Mouse (Mus musculus) brain, embryonic 14.5 days (tissue): Measurements from ENCODE around the gene Cfap45. TPM values are rescaled to one million over a fixed set of nuclear protein-coding genes. Genes with fewer than 3 reads are reported as not detected.

Experiments
- DNase-seq: peaks from one replicate; pipeline ENCODE4 v3.0.0-alpha.2; 2011; ENCODE audit warnings: low read depth
- CTCF ChIP-seq: fragments of 200-500 bp; IDR thresholded peaks from 2 replicates; pipeline ENCODE4 v1.5.1; 2012; ENCODE audit warnings: inconsistent platforms, mild to moderate bottlenecking, moderate library complexity, borderline replicate concordance; ENCODE audit not compliant: insufficient read depth, insufficient read length; ENCODE audit errors: extremely low read depth
- POLR2A ChIP-seq: fragments of 200-500 bp; IDR thresholded peaks from 2 replicates; pipeline ENCODE4 v1.6.1; 2012; ENCODE audit warnings: mild to moderate bottlenecking, inconsistent platforms, borderline replicate concordance; ENCODE audit not compliant: poor library complexity, insufficient read depth, insufficient read length, severe bottlenecking; ENCODE audit errors: extremely low read depth
- polyA plus RNA-seq: library from polyadenylated mRNA; depleted of rRNA; stranded (reverse); fragments of >200 nt; gene quantifications from 2 replicates; pipeline ENCODE4 v1.2.3, GENCODE M21; 2012

Cfap45 gene
- polyA plus RNA-seq, 1 experiment, result 2.8 TPM

- TF ChIP-seq POLR2A (no peak), CTCF (no peak)
- DNase-seq, result peak; percentile 92
Observed at GRCm38 (mm10) chr1:172485821-172486220, 34.8 kb upstream of the Cfap45 start.

- peak; percentile 71 for DNase-seq
- no peak for TF ChIP-seq CTCF
Observed at GRCm38 (mm10) chr1:172486236-172486635, 34.4 kb upstream of the Cfap45 start.

- TF ChIP-seq CTCF, result no peak
- no peak for TF ChIP-seq POLR2A
- no peak for DNase-seq
Observed at GRCm38 (mm10) chr1:172486651-172487050, 34.0 kb upstream of the Cfap45 start.

GRCm38 (mm10) chr1:172487859-172488258 lies 32.7 kb upstream of the Cfap45 start:
- no peak for DNase-seq
- TF ChIP-seq CTCF (no peak), POLR2A (no peak)

GRCm38 (mm10) chr1:172488831-172489230 lies 31.8 kb upstream of the Cfap45 start:
- no peak for TF ChIP-seq CTCF
- TF ChIP-seq POLR2A, result no peak
- no peak for DNase-seq

GRCm38 (mm10) chr1:172489585-172490250 lies 30.9 kb upstream of the Cfap45 start:
- no peak for DNase-seq
- no peak for TF ChIP-seq POLR2A
- no peak for TF ChIP-seq CTCF

GRCm38 (mm10) chr1:172490261-172490661 lies 30.3 kb upstream of the Cfap45 start:
- peak; percentile 84 for DNase-seq
- TF ChIP-seq POLR2A, result no peak
- peak; percentile 99 for TF ChIP-seq CTCF

- no peak for DNase-seq
Observed at GRCm38 (mm10) chr1:172492047-172492446, 28.6 kb upstream of the Cfap45 start.

GRCm38 (mm10) chr1:172493516-172493915 lies 27.1 kb upstream of the Cfap45 start:
- TF ChIP-seq POLR2A (no peak), CTCF (no peak)
- no peak for DNase-seq

More at GRCm38 (mm10) chr1:172492047-172492446, 28.6 kb upstream of the Cfap45 start:
- TF ChIP-seq CTCF (no peak), POLR2A (no peak)

GRCm38 (mm10) chr1:172496030-172496429 lies 24.6 kb upstream of the Cfap45 start:
- TF ChIP-seq CTCF, result no peak
- TF ChIP-seq POLR2A, result no peak
- DNase-seq, result no peak

- DNase-seq, result no peak
- TF ChIP-seq POLR2A, result no peak
- TF ChIP-seq CTCF, result no peak
Observed at GRCm38 (mm10) chr1:172497428-172497827, 23.2 kb upstream of the Cfap45 start.

- TF ChIP-seq POLR2A (no peak), CTCF (peak; percentile 17; the same call in 1 of the 2 replicates)
- peak; percentile 72 for DNase-seq
Observed at GRCm38 (mm10) chr1:172499765-172500441, 20.7 kb upstream of the Cfap45 start, which contains the start of gene Tagln2. Tagln2 (plus strand) TSS chr1:172500047.
